ENCODE assay signal across 29 mouse cellular contexts in genomic region chr1:193349702-193350545, GRCm38 (mm10). TPM values are rescaled to one million over a fixed set of nuclear protein-coding genes. Genes with fewer than 3 reads are reported as not detected.
DNase-seq lines count a peak whose midpoint lies in the region; ATAC-seq and TF ChIP-seq lines count a peak whose summit lies in the region.
"Had no signal": no experiment of that assay in that cellular context is flagged by ENCODE, and none has a peak within 500 bp of the region (broad histone marks: within the 10 kb centered on the region; RNA-seq: fewer than 3 reads in every experiment).

No protein-coding gene starts in this region.

- H3K27ac ChIP-seq in liver, embryonic 11.5 days (ENCODE audit: low read depth, low read length), result no peak overlapping the region
- H3K27ac ChIP-seq: embryonic facial prominence, embryonic 13.5 days; forebrain, embryonic 10.5 days; forebrain, embryonic 15.5 days; heart, adult 2 months; hindbrain, embryonic 14.5 days; limb, embryonic 10.5 days; limb, embryonic 15.5 days; liver, embryonic 14.5 days; macrophage; midbrain, embryonic 15.5 days; neural tube, embryonic 13.5 days had no signal

- no peak overlapping the region for H3K4me2 ChIP-seq in myocyte (ENCODE audit: low read depth)
- H3K4me2 ChIP-seq in liver, embryonic 11.5 days, result no peak overlapping the region
- H3K4me2 ChIP-seq: embryonic facial prominence, embryonic 13.5 days; forebrain, embryonic 15.5 days; heart, embryonic 12.5 days; hindbrain, embryonic 14.5 days; limb, embryonic 15.5 days; midbrain, embryonic 15.5 days; neural tube, embryonic 13.5 days had no signal

- no peak overlapping the region for H3K4me3 ChIP-seq in myocyte
- no peak overlapping the region for H3K4me3 ChIP-seq in liver, embryonic 11.5 days (ENCODE audit: low read depth, low read length)
- H3K4me3 ChIP-seq: embryonic facial prominence, embryonic 13.5 days; forebrain, embryonic 10.5 days; forebrain, embryonic 15.5 days; heart, adult 2 months; heart, embryonic 12.5 days; limb, embryonic 10.5 days; limb, embryonic 15.5 days; midbrain, embryonic 15.5 days; neural tube, embryonic 13.5 days had no signal

- no peaks in the 10 kb centered on the region for H3K9me3 ChIP-seq in liver, embryonic 11.5 days (ENCODE audit: control insufficient read depth, low read length)
- H3K9me3 ChIP-seq: embryonic facial prominence, embryonic 13.5 days; forebrain, embryonic 10.5 days; forebrain, embryonic 15.5 days; heart, embryonic 12.5 days; limb, embryonic 10.5 days; limb, embryonic 15.5 days; midbrain, embryonic 15.5 days; neural tube, embryonic 13.5 days had no signal

- no peaks in the 10 kb centered on the region for H3K27me3 ChIP-seq in myocyte (ENCODE audit: control insufficient read depth, insufficient read depth, insufficient read length)
- H3K27me3 ChIP-seq in liver, embryonic 11.5 days (replicated peaks; ENCODE audit: control insufficient read depth, insufficient read depth, low read length), result no peaks in the 10 kb centered on the region
- H3K27me3 ChIP-seq: embryonic facial prominence, embryonic 13.5 days; forebrain, embryonic 15.5 days; heart, embryonic 12.5 days; limb, embryonic 15.5 days; midbrain, embryonic 15.5 days; neural tube, embryonic 13.5 days had no signal

- TF ChIP-seq POLR2A in myocyte (IDR thresholded peaks at IDR 0.05; ENCODE audit: insufficient read length, low read depth), result no peak

- no peak for ATAC-seq in liver, embryonic 11.5 days (replicated peaks; ENCODE audit: low FRiP score)
- ATAC-seq: forebrain, embryonic 15.5 days; midbrain, embryonic 15.5 days had no signal

- H3K9ac ChIP-seq in liver, embryonic 11.5 days (ENCODE audit: low read depth, low read length), result no peak overlapping the region
- H3K9ac ChIP-seq: embryonic facial prominence, embryonic 13.5 days; forebrain, embryonic 15.5 days; heart, embryonic 12.5 days; hindbrain, embryonic 14.5 days; limb, embryonic 15.5 days; liver, embryonic 14.5 days; midbrain, embryonic 15.5 days; neural tube, embryonic 13.5 days had no signal

- no peaks in the 10 kb centered on the region for H3K79me2 ChIP-seq in myocyte (ENCODE audit: control insufficient read depth, insufficient read depth)

- peak; percentile 60 for DNase-seq in CD4-positive helper T cell, adult 2 months (ENCODE audit: low read depth, low spot score)
- peak; percentile 48 for DNase-seq in T-cell, adult 2 months (ENCODE audit: low spot score)
- peak; percentile 32 to 33 for DNase-seq in thymus, postnatal 10 days (ENCODE audit: low spot score in 2 of 2)
- no peak for DNase-seq in left cerebral cortex, adult 9 months (ENCODE audit: low spot score in 2 of 2)
- DNase-seq in liver, embryonic 11.5 days (ENCODE audit: low spot score), result no peak
- DNase-seq in ovary, postnatal 36 days (ENCODE audit: low spot score), result no peak
- no peak for DNase-seq in right cerebral cortex, postnatal 25 days
- DNase-seq: adrenal gland, postnatal 10 days; cerebellum, adult 8-10 months; cerebellum, postnatal 25 days; heart, adult 2 months; heart, postnatal 4 days; kidney, adult 2 months; kidney, postnatal 14 days; lung, adult 2 months; lung, postnatal 10 days; retina, postnatal 1 day had no signal

- no peaks in the 10 kb centered on the region for H3K4me1 ChIP-seq in liver, embryonic 11.5 days (replicated peaks; ENCODE audit: control insufficient read depth, insufficient read depth, low read length)
- H3K4me1 ChIP-seq: forebrain, embryonic 15.5 days; limb, embryonic 10.5 days; midbrain, embryonic 15.5 days; neural tube, embryonic 13.5 days had no signal

- 72% methylated on average over 10 of the region's 10 CpGs for WGBS in liver, embryonic 11.5 days

- H3K36me3 ChIP-seq in myocyte (ENCODE audit: control insufficient read depth, insufficient read depth), result no peaks in the 10 kb centered on the region
- H3K36me3 ChIP-seq in liver, embryonic 11.5 days (ENCODE audit: control insufficient read depth, insufficient read depth, low read length), result no peaks in the 10 kb centered on the region

- no peak overlapping the region for H3ac ChIP-seq in myocyte (ENCODE audit: control insufficient read depth, insufficient read length)

TF ChIP-seq in myocyte, 11 proteins besides CTCF, POLR2A, EP300 and RAD21:
- no peak for TF ChIP-seq SRF (IDR thresholded peaks at IDR 0.05; ENCODE audit: control insufficient read depth, insufficient read length, low read depth)
- TF ChIP-seq MYOD1 (IDR thresholded peaks at IDR 0.05; ENCODE audit: control insufficient read depth in 1 of 3, insufficient read length in 2 of 3, low read depth in 2 of 3), result peak in 2 of 3 experiments; percentile 85 to 87
- no peak for TF ChIP-seq E2F4 (IDR thresholded peaks at IDR 0.05; ENCODE audit: insufficient read depth)

RNA-seq across cellular contexts. Expression of gene Camk1g, which starts 20.2 kb away (rescaled TPM):
- 4.1 TPM for polyA plus RNA-seq in myocyte (2012; fragmentation: generic; extraction: Trizol)
- polyA plus RNA-seq in liver, embryonic 11.5 days (2014; fragmentation: Nextera tagmentation; extraction: Ambion mirVana), result 3.3 TPM in 2 replicates
- polyA plus RNA-seq: macrophage had no signal

Comparison
In these comparisons a context has a peak if more than half of its experiments do, and no peak if none do; other contexts are left out.
1. DNase-seq: peak in CD4-positive helper T cell, adult 2 months (single experiment), T-cell, adult 2 months (single experiment) and thymus, postnatal 10 days (2 of 2); none in left cerebral cortex, adult 9 months (0 of 2), liver, embryonic 11.5 days (single experiment), ovary, postnatal 36 days (single experiment) and right cerebral cortex, postnatal 25 days (single experiment).